Mouse (Mus musculus): ENCODE results near the gene H2al1d. TPM values are rescaled to one million over a fixed set of nuclear protein-coding genes. Genes with fewer than 3 reads are reported as not detected.
A peak's percentile ranks its signal among the peaks of the same experiment; 100 is the strongest.
"Not testable (repeated sequence)": the region's sequence is repeated elsewhere in the genome, so short reads cannot be mapped to it uniquely, and the experiment has no call there.

Gene H2al1d
- polyA plus RNA-seq, 1 experiment from 2014 or later, result not detected

DNA sequence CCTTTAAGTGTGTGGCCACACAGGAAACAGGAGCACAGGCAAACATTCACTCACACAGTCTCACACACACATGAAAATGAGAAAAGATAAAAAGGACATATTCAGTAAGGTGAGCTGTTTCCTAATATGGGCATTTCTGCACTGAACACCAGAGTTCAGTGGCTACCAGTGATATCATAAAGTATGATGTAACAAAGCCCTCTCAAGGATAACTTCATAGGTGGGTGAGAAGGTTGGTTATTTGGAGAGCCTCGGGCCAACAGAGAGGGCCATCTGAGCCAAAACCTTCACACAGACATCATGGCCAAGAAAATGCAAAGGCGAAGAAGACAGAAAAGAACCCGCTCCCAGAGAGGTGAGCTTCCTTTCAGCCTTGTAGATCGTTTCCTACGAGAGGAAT is 15.7 kb downstream of the H2al1d start, which contains the start of gene H2al1i:
Gene H2al1i, plus strand, starts transcription at position 301 of the 400 bp plus-strand sequence.
- not testable (repeated sequence) for H3K4me1 ChIP-seq (ENCODE audit: insufficient read depth, low read depth, low read length); H3K4me3 ChIP-seq (ENCODE audit: low read depth, low read length); H3K9ac ChIP-seq (replicated peaks; ENCODE audit: low read depth); DNase-seq (ENCODE audit: low spot score); H3K27me3 ChIP-seq (replicated peaks; ENCODE audit: insufficient read depth, low read length); H3K9me3 ChIP-seq (ENCODE audit: low read length); H3K27ac ChIP-seq (ENCODE audit: low read length); H3K36me3 ChIP-seq (ENCODE audit: insufficient read depth, low read length); H3K4me2 ChIP-seq (replicated peaks; ENCODE audit: low read depth, low read length); ATAC-seq
- 67% methylated on average over 2 of the region's 5 CpGs for WGBS

DNA sequence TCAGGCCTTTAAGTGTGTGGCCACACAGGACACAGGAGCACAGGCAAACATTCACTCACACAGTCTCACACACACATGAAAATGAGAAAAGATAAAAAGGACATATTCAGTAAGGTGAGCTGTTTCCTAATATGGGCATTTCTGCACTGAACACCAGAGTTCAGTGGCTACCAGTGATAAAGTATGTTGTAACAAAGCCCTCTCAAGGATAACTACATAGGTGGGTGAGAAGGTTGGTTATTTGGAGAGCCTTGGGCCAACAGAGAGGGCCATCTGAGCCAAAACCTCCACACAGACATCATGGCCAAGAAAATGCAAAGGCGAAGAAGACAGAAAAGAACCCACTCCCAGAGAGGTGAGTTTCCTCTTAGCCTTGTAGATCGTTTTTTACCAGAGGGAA is 18.9 kb downstream of the H2al1d start, which contains the start of gene H2al1j:
Gene H2al1j, plus strand, starts transcription at position 301 of the 400 bp plus-strand sequence.
- ATAC-seq, result not testable (repeated sequence)
- WGBS, result 81% methylated on average over 2 of the region's 2 CpGs

GRCm38 (mm10) chrX:11345762-11346161 is 37.1 kb downstream of the H2al1d start:
- WGBS, result 54% methylated on average over 9 of the region's 9 CpGs
- Histone ChIP-seq H3K9ac (replicated peaks; ENCODE audit: low read depth) (no peak overlapping the region), H3K4me2 (replicated peaks; ENCODE audit: low read depth, low read length) (no peak overlapping the region), H3K9me3 (ENCODE audit: low read length) (no peaks in the 10 kb centered on the region), H3K27ac (ENCODE audit: low read length) (no peak overlapping the region), H3K36me3 (ENCODE audit: insufficient read depth, low read length) (no peaks in the 10 kb centered on the region), H3K27me3 (replicated peaks; ENCODE audit: insufficient read depth, low read length) (no peaks in the 10 kb centered on the region), H3K4me1 (ENCODE audit: insufficient read depth, low read depth, low read length) (no peaks in the 10 kb centered on the region), H3K4me3 (ENCODE audit: low read depth, low read length) (no peak overlapping the region)
- ATAC-seq (no peak), DNase-seq (ENCODE audit: low spot score) (peak; percentile 11)
- TF ChIP-seq EP300 (IDR thresholded peaks at IDR 0.05), result no peak
- no peak for TF ChIP-seq CTCF (IDR thresholded peaks at IDR 0.05)

More for the DNA sequence above, 18.9 kb downstream of the H2al1d start, which contains the start of gene H2al1j:
- not testable (repeated sequence) for H3K9me3 ChIP-seq (ENCODE audit: low read length); H3K4me2 ChIP-seq (replicated peaks; ENCODE audit: low read depth, low read length); H3K9ac ChIP-seq (replicated peaks; ENCODE audit: low read depth); H3K27me3 ChIP-seq (replicated peaks; ENCODE audit: insufficient read depth, low read length); DNase-seq (ENCODE audit: low spot score); H3K27ac ChIP-seq (ENCODE audit: low read length); H3K4me1 ChIP-seq (ENCODE audit: insufficient read depth, low read depth, low read length); H3K4me3 ChIP-seq (ENCODE audit: low read depth, low read length); H3K36me3 ChIP-seq (ENCODE audit: insufficient read depth, low read length)

GRCm38 (mm10) chrX:11346756-11347155 is 38.1 kb downstream of the H2al1d start:
- 79% methylated on average over 3 of the region's 3 CpGs for WGBS

More at GRCm38 (mm10) chrX:11346756-11347155, 38.1 kb downstream of the H2al1d start:
- DNase-seq (ENCODE audit: low spot score) (no peak), ATAC-seq (no peak)
- H3K4me1 ChIP-seq (ENCODE audit: insufficient read depth, low read depth, low read length), result no peaks in the 10 kb centered on the region
- no peak overlapping the region for H3K4me3 ChIP-seq (ENCODE audit: low read depth, low read length)
- no peaks in the 10 kb centered on the region for H3K9me3 ChIP-seq (ENCODE audit: low read length)
- no peak overlapping the region for H3K9ac ChIP-seq (replicated peaks; ENCODE audit: low read depth)
- TF ChIP-seq EP300 (IDR thresholded peaks at IDR 0.05), result no peak
- TF ChIP-seq CTCF (IDR thresholded peaks at IDR 0.05), result no peak
- H3K27me3 ChIP-seq (replicated peaks; ENCODE audit: insufficient read depth, low read length), result no peaks in the 10 kb centered on the region
- no peaks in the 10 kb centered on the region for H3K36me3 ChIP-seq (ENCODE audit: insufficient read depth, low read length)
- H3K27ac ChIP-seq (ENCODE audit: low read length), result no peak overlapping the region
- no peak overlapping the region for H3K4me2 ChIP-seq (replicated peaks; ENCODE audit: low read depth, low read length)

Other genes with a start within 250 kb of the H2al1d start
- not detected in 2 replicates for gene H2al1a, start 9.6 kb upstream of the H2al1d start, polyA plus RNA-seq (2015; fragmentation: Nextera tagmentation; extraction: Ambion mirVana)
- not detected in 2 replicates for gene H2al1b, start 6.4 kb upstream of the H2al1d start, polyA plus RNA-seq (2015; fragmentation: Nextera tagmentation; extraction: Ambion mirVana)
- not detected in 2 replicates for gene H2al1c, start 3.2 kb upstream of the H2al1d start, polyA plus RNA-seq (2015; fragmentation: Nextera tagmentation; extraction: Ambion mirVana)
- gene H2al1e, start 3.1 kb downstream of the H2al1d start, polyA plus RNA-seq (2015; fragmentation: Nextera tagmentation; extraction: Ambion mirVana), result not detected in 2 replicates
- not detected in 2 replicates for gene H2al1f, start 6.3 kb downstream of the H2al1d start, polyA plus RNA-seq (2015; fragmentation: Nextera tagmentation; extraction: Ambion mirVana)
- gene H2al1g, start 9.4 kb downstream of the H2al1d start, polyA plus RNA-seq (2015; fragmentation: Nextera tagmentation; extraction: Ambion mirVana), result not detected in 2 replicates
- not detected in 2 replicates for gene H2al1h, start 12.7 kb downstream of the H2al1d start, polyA plus RNA-seq (2015; fragmentation: Nextera tagmentation; extraction: Ambion mirVana)
- gene H2al1i, start 15.8 kb downstream of the H2al1d start, polyA plus RNA-seq (2015; fragmentation: Nextera tagmentation; extraction: Ambion mirVana), result not detected in 2 replicates
- not detected in 2 replicates for gene H2al1j, start 19.0 kb downstream of the H2al1d start, polyA plus RNA-seq (2015; fragmentation: Nextera tagmentation; extraction: Ambion mirVana)

Data from lung, postnatal 0 days (tissue).